Mouse (Mus musculus): ENCODE measurements around the gene Psmb8. TPM values are rescaled to one million over a fixed set of nuclear protein-coding genes. Genes with fewer than 3 reads are reported as not detected.
A peak's percentile ranks its signal among the peaks of the same experiment; 100 is the strongest.
"Not testable (repeated sequence)": the region's sequence is repeated elsewhere in the genome, so short reads cannot be mapped to it uniquely, and the experiment has no call there.

Psmb8 gene
- polyA plus RNA-seq, 1 experiment: 705 TPM

GRCm38 (mm10) chr17:34225426-34225825 lies 27.9 kb downstream of the Psmb8 start:
- TF ChIP-seq POLR2A (IDR thresholded peaks at IDR 0.05; ENCODE audit: control insufficient read depth, extremely low read depth, insufficient read depth, low read length, poor library complexity): no peak
- TF ChIP-seq CTCF (IDR thresholded peaks at IDR 0.05; ENCODE audit: borderline replicate concordance, control insufficient read depth, extremely low read depth, insufficient read depth, low read length, poor library complexity): no peak
- DNase-seq: no peak
- no peak overlapping the region for H3K4me3 ChIP-seq (ENCODE audit: control insufficient read depth, insufficient read depth, low read length)
- H3K27ac ChIP-seq (ENCODE audit: control insufficient read depth, insufficient read depth, low read length): no peak overlapping the region
- no peaks in the 10 kb centered on the region for H3K27me3 ChIP-seq (ENCODE audit: control insufficient read depth, insufficient read depth, low read length)
- H3K36me3 ChIP-seq (ENCODE audit: control insufficient read depth, insufficient read depth, low read length): no peaks in the 10 kb centered on the region
- WGBS: 97% methylated on average over 8 of the region's 8 CpGs
- no peaks in the 10 kb centered on the region for H3K4me1 ChIP-seq (replicated peaks; ENCODE audit: control insufficient read depth, insufficient read depth, low read length)

GRCm38 (mm10) chr17:34225911-34226310 lies 28.4 kb downstream of the Psmb8 start:
- not testable (repeated sequence) for H3K27me3 ChIP-seq (ENCODE audit: control insufficient read depth, insufficient read depth, low read length); H3K4me3 ChIP-seq (ENCODE audit: control insufficient read depth, insufficient read depth, low read length); H3K36me3 ChIP-seq (ENCODE audit: control insufficient read depth, insufficient read depth, low read length); H3K27ac ChIP-seq (ENCODE audit: control insufficient read depth, insufficient read depth, low read length); H3K4me1 ChIP-seq (replicated peaks; ENCODE audit: control insufficient read depth, insufficient read depth, low read length); DNase-seq
- 99% methylated on average over 16 of the region's 23 CpGs for WGBS

DNA sequence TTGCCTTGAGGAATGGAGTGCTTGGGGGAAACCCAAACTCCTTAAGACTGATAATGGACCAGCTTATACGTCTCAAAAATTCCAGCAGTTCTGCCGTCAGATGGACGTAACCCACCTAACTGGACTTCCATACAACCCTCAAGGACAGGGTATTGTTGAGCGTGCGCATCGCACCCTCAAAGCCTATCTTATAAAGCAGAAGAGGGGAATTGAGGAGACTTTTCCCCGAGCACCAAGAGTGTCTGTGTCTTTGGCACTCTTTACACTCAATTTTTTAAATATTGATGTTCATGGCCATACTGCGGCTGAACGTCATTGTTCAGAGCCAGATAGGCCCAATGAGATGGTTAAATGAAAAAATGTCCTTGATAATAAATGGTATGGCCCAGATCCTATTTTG lies 33.5 kb downstream of the Psmb8 start:
- not testable (repeated sequence) for H3K4me1 ChIP-seq (replicated peaks; ENCODE audit: control insufficient read depth, insufficient read depth, low read length); DNase-seq; H3K27ac ChIP-seq (ENCODE audit: control insufficient read depth, insufficient read depth, low read length); H3K36me3 ChIP-seq (ENCODE audit: control insufficient read depth, insufficient read depth, low read length); H3K27me3 ChIP-seq (ENCODE audit: control insufficient read depth, insufficient read depth, low read length); H3K4me3 ChIP-seq (ENCODE audit: control insufficient read depth, insufficient read depth, low read length)
- WGBS: 97% methylated on average over 9 of the region's 9 CpGs

GRCm38 (mm10) chr17:34232021-34232420 lies 34.5 kb downstream of the Psmb8 start:
- WGBS: 98% methylated on average over 7 of the region's 7 CpGs
- H3K27ac ChIP-seq (ENCODE audit: control insufficient read depth, insufficient read depth, low read length); DNase-seq; H3K36me3 ChIP-seq (ENCODE audit: control insufficient read depth, insufficient read depth, low read length); H3K4me1 ChIP-seq (replicated peaks; ENCODE audit: control insufficient read depth, insufficient read depth, low read length); H3K27me3 ChIP-seq (ENCODE audit: control insufficient read depth, insufficient read depth, low read length); H3K4me3 ChIP-seq (ENCODE audit: control insufficient read depth, insufficient read depth, low read length): not testable (repeated sequence)

DNA sequence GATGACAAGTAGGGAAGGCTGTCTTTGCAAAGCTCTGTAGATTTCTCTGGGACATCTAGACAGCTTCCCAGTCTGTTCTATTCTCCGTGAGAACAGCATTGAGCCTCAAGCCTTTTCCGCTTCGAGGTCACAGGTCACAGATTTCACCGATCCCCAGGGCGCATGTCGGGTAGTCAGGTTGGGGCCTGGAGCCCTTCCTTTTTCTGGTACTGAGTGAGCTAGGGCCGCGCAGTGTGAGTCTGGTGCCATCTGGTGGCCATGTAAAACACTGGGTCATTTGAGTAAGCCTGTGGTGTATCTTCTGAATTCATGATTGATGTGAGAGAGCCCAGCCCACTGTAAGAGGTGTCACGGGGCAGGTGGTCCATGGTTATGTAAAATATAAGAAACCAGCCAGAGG lies 37.4 kb downstream of the Psmb8 start:
- H3K27ac ChIP-seq (ENCODE audit: control insufficient read depth, insufficient read depth, low read length): no peak overlapping the region
- under 1% methylated on average over 9 of the region's 9 CpGs for WGBS

DNA sequence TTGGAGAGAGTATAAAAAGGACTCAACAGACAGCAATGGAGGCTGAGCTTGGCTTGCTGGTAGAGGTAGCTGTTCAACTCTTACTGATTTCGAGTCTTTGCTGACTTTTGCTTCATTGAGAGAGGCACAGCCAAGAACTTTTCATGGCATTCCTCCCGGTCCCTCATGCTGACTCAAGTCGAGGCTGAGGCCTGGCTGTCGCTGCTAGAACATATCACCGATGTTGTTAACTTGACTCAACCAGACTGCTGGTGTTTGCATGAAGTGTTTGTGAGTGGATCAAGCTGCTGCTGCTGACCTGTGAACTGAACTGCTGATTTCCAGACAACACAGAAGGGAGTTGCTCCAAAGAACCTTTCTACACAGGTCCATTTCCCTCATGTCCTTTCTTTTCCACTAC lies 39.2 kb downstream of the Psmb8 start:
- WGBS: 98% methylated on average over 5 of the region's 5 CpGs
- TF ChIP-seq CTCF (IDR thresholded peaks at IDR 0.05; ENCODE audit: borderline replicate concordance, control insufficient read depth, extremely low read depth, insufficient read depth, low read length, poor library complexity): no peak

More for the DNA sequence above, 37.4 kb downstream of the Psmb8 start:
- Histone ChIP-seq H3K4me3 (ENCODE audit: control insufficient read depth, insufficient read depth, low read length) (no peak overlapping the region), H3K36me3 (ENCODE audit: control insufficient read depth, insufficient read depth, low read length) (no peaks in the 10 kb centered on the region), H3K4me1 (replicated peaks; ENCODE audit: control insufficient read depth, insufficient read depth, low read length) (peaks cover 11% of the 10 kb centered on the region), H3K27me3 (ENCODE audit: control insufficient read depth, insufficient read depth, low read length) (no peaks in the 10 kb centered on the region)
- peak; percentile 88 for DNase-seq
- TF ChIP-seq CTCF (IDR thresholded peaks at IDR 0.05; ENCODE audit: borderline replicate concordance, control insufficient read depth, extremely low read depth, insufficient read depth, low read length, poor library complexity) (peak; percentile 82; the same call in 1 of the 2 replicates), POLR2A (IDR thresholded peaks at IDR 0.05; ENCODE audit: control insufficient read depth, extremely low read depth, insufficient read depth, low read length, poor library complexity) (no peak)

DNA sequence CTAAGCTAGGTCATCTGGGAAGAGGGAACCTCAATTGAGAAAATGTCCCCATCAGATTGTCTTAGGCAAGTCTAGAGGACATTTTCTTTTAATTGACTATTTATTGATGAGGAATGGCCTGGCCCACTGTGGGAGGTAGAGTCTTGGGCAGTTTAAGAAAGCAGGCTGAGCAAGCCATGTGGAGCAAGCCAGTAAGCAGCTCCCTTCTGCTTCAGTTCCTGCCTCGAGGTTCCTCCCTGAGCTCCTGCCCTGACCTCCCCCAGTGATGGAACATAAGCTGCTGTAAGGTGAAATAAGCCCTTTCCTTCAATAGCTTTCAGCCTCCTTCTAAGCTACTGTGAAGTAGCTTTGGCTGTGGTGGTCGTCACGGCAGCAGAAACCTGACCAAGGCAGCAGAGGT lies 40.2 kb downstream of the Psmb8 start:
- TF ChIP-seq CTCF (IDR thresholded peaks at IDR 0.05; ENCODE audit: borderline replicate concordance, control insufficient read depth, extremely low read depth, insufficient read depth, low read length, poor library complexity) (no peak), POLR2A (IDR thresholded peaks at IDR 0.05; ENCODE audit: control insufficient read depth, extremely low read depth, insufficient read depth, low read length, poor library complexity) (no peak)
- Histone ChIP-seq H3K27me3 (ENCODE audit: control insufficient read depth, insufficient read depth, low read length) (no peaks in the 10 kb centered on the region), H3K4me1 (replicated peaks; ENCODE audit: control insufficient read depth, insufficient read depth, low read length) (peaks cover 15% of the 10 kb centered on the region), H3K27ac (ENCODE audit: control insufficient read depth, insufficient read depth, low read length) (no peak overlapping the region), H3K4me3 (ENCODE audit: control insufficient read depth, insufficient read depth, low read length) (no peak overlapping the region), H3K36me3 (ENCODE audit: control insufficient read depth, insufficient read depth, low read length) (no peaks in the 10 kb centered on the region)
- 86% methylated on average over 3 of the region's 3 CpGs for WGBS
- no peak for DNase-seq

More for the DNA sequence above, 39.2 kb downstream of the Psmb8 start:
- Histone ChIP-seq H3K27ac (ENCODE audit: control insufficient read depth, insufficient read depth, low read length) (no peak overlapping the region), H3K4me1 (replicated peaks; ENCODE audit: control insufficient read depth, insufficient read depth, low read length) (peaks cover 15% of the 10 kb centered on the region), H3K4me3 (ENCODE audit: control insufficient read depth, insufficient read depth, low read length) (no peak overlapping the region), H3K27me3 (ENCODE audit: control insufficient read depth, insufficient read depth, low read length) (no peaks in the 10 kb centered on the region), H3K36me3 (ENCODE audit: control insufficient read depth, insufficient read depth, low read length) (no peaks in the 10 kb centered on the region)
- DNase-seq: no peak

Measured in thymus, adult 2 months (tissue).